Mouse (Mus musculus) lung, adult 2 months (tissue): Measurements from ENCODE around the gene Ccnk.

Experiments
- CTCF ChIP-seq: fragments of 200-500 bp; IDR thresholded peaks from 2 replicates; pipeline ENCODE4 v1.5.1; 2011; ENCODE audit warnings: mild to moderate bottlenecking, low read length, control low read depth; ENCODE audit not compliant: insufficient read depth
- POLR2A ChIP-seq: fragments of 200-500 bp; IDR thresholded peaks from 2 replicates; pipeline ENCODE4 v1.6.1; 2011; ENCODE audit warnings: low read depth, mild to moderate bottlenecking, control low read depth, low read length, borderline replicate concordance; ENCODE audit errors: extremely low read depth

DNA sequence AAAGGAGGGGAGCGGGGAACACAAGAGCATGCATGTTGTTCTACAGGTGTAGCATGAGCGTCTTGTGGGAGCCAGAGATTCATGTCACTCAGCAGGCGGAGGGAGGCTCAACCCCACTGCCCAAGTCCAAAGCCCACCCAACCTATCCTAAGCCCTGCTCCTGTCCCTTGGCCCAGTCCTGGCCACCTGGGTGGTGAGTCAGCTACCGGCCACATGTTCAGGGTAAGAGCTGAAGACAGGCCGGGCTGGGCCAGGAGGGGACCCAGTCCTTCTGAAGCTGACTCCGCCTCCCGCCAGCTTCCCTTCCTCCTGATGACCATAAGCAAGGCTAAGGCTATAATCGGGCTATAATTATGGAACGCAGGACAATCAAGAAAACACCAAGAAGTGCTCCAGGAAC lies 28.8 kb downstream of the Ccnk start:
- TF ChIP-seq POLR2A (no peak), CTCF (no peak)
